Mouse (Mus musculus) intestine, embryonic 16.5 days (tissue): ENCODE results near the gene Pcnx. TPM values are rescaled to one million over a fixed set of nuclear protein-coding genes. Genes with fewer than 3 reads are reported as not detected.

Source experiments
- ATAC-seq: fragments of 200-750 bp; cut with Nextera tagmentation; 2 replicates; pipeline ENCODE4 v1.8.0; 2017; ENCODE audit warnings: moderate TSS enrichment, moderate library complexity
- H3K27ac ChIP-seq: fragments of 300-500 bp; sonication (generic); 2 replicates; pipeline ENCODE4 v1.5.1; 2014; ENCODE audit warnings: mild to moderate bottlenecking, low read length
- H3K27me3 ChIP-seq: fragments of 300-500 bp; sonication (generic); replicated peaks from 2 replicates; pipeline ENCODE4 v1.6.1; 2014; ENCODE audit warnings: low read length, control low read depth, mixed read lengths; ENCODE audit not compliant: control insufficient read depth, insufficient read depth
- H3K36me3 ChIP-seq: fragments of 300-500 bp; sonication (generic); 2 replicates; pipeline ENCODE4 v1.6.1; 2014; ENCODE audit warnings: low read length, control low read depth; ENCODE audit not compliant: control insufficient read depth, insufficient read depth
- H3K4me1 ChIP-seq: fragments of 300-500 bp; sonication (generic); 2 replicates; pipeline ENCODE4 v1.6.1; 2014; ENCODE audit warnings: low read length, control low read depth, mixed read lengths; ENCODE audit not compliant: control insufficient read depth, insufficient read depth
- H3K4me2 ChIP-seq: fragments of 300-500 bp; sonication (generic); 2 replicates; pipeline ENCODE4 v1.6.1; 2014; ENCODE audit warnings: low read depth, low read length, control low read depth
- H3K4me3 ChIP-seq: fragments of 300-500 bp; sonication (generic); 2 replicates; pipeline ENCODE4 v1.5.1; 2014; ENCODE audit warnings: mild to moderate bottlenecking, low read length
- H3K9ac ChIP-seq: fragments of 300-500 bp; sonication (generic); 2 replicates; pipeline ENCODE4 v1.6.1; 2014; ENCODE audit warnings: low read depth, low read length
- H3K9me3 ChIP-seq: fragments of 300-500 bp; sonication (generic); 2 replicates; pipeline ENCODE4 v1.6.1; 2016; ENCODE audit warnings: low read length, control low read depth; ENCODE audit not compliant: control insufficient read depth
- WGBS: fragments of 180-500 bp; shearing (Covaris S2); extraction: QIAGEN DNeasy Blood & Tissue Kit; methylation state at CpG from one replicate; pipeline ENCODE4 v1.1.7; 2014; 5-methylcytosine and 5-hydroxymethylcytosine counted together
- polyA plus RNA-seq: library from polyadenylated mRNA; unstranded; fragments of >200 nt; fragmentation: Nextera tagmentation; extraction: Ambion mirVana; gene quantifications from 2 replicates; pipeline ENCODE4 v1.2.1, GENCODE M21; 2015

Gene Pcnx
- polyA plus RNA-seq, 1 experiment from 2014 or later, result 6.3 TPM

DNA sequence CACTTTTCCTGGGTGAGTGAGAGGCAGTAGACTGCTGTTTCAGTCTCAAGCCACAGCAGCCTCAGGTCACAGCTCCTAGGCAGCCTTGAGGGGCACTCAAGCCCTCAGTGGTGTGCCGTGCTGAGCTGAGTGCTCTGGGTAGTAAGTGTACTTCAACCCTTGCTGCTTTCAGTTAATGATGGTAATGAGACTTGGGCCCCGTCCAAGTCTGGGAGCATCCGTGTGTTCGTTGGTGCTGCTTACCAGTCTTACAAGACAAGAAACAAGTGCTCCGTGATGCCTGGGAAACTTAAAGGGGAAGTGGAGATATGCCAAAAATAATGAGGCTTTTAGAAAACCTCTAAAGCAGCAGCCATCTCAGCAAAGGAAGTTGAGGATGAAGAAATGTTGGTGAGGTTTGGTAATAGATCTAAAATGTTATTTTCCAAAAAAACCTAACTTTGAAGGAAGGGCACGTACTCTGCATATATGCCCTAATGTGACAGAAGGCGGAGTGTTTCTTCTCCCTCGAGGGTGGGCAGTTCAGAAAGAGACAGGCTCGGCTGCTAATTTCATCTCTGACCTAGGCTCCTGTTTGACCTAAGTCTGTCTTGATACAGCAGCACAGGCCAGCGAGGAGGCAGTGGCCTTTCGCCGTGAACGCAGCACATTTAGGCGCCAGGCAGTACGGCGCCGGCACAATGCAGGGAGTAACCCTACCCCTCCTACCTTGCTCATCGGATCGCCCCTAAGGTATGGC lies 68.0 kb downstream of the Pcnx start:
- Histone ChIP-seq H3K27me3 (no peaks in the 10 kb centered on the region), H3K4me1 (peaks cover 22% of the 10 kb centered on the region), H3K4me2 (peak overlapping the region; percentile 19; the same call in 1 of the 2 replicates), H3K4me3 (no peak overlapping the region), H3K36me3 (no peaks in the 10 kb centered on the region), H3K9me3 (no peaks in the 10 kb centered on the region), H3K9ac (no peak overlapping the region), H3K27ac (peak overlapping the region; percentile 82)
- peak; percentile 93 for ATAC-seq
- 61% methylated on average over 19 of the region's 19 CpGs for WGBS

DNA sequence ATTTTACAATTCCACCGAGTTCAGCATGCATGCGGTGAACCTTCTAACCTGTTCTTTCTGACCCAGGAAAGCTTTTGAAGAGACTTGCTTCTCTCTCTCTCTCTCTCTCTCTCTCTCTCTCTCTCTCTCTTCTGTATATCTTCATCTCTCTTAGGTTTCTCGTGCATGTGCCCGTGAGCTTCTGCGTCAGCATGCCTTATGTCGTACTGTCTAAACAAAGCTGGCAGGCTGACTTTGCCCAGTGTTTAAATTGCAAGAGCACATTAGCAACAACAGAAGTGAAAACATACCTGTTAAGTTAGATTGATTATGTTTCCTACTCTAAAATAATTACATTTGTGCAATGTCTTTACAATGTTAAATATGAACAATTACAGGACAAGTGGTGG lies 68.6 kb downstream of the Pcnx start:
- no peak overlapping the region for H3K9ac ChIP-seq
- 43% methylated on average over 6 of the region's 6 CpGs for WGBS

DNA sequence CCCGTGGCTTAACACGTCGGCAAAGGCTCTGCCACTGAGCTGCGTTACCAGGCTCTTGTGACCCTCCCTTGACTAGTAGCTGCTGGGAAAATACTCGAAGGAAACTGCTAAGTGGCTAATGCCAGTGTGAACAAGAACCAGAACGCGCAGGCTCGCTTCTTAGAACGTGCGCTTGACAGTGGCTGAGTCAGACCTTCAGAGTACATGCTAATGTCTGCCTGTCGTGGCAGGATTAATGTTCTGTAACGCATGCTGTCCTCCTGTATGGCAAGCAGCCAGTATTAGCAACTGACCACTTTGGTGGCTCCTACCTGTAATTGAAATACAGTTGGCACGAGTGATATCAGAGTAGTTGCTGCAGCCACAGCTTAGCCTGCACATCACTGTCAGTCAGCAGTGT lies 72.2 kb downstream of the Pcnx start:
- Histone ChIP-seq H3K4me2 (no peak overlapping the region), H3K36me3 (0 out of 2 replicates have a peak, but pooled peaks cover 4% of the 10 kb centered on the region), H3K27me3 (no peaks in the 10 kb centered on the region), H3K9ac (no peak overlapping the region), H3K4me3 (no peak overlapping the region), H3K9me3 (no peaks in the 10 kb centered on the region), H3K27ac (no peak overlapping the region), H3K4me1 (peaks cover 14% of the 10 kb centered on the region)
- WGBS, result 71% methylated on average over 13 of the region's 13 CpGs
- ATAC-seq, result no peak

More for the DNA sequence above, 68.6 kb downstream of the Pcnx start:
- no peak overlapping the region for H3K4me3 ChIP-seq
- peak overlapping the region; percentile 45; the same call in 1 of the 2 replicates for H3K27ac ChIP-seq
- 0 out of 2 replicates have a peak, but pooled peaks cover 3% of the 10 kb centered on the region for H3K36me3 ChIP-seq
- ATAC-seq, result no peak
- peaks cover 21% of the 10 kb centered on the region for H3K4me1 ChIP-seq
- no peaks in the 10 kb centered on the region for H3K9me3 ChIP-seq
- H3K27me3 ChIP-seq, result no peaks in the 10 kb centered on the region
- no peak overlapping the region for H3K4me2 ChIP-seq

DNA sequence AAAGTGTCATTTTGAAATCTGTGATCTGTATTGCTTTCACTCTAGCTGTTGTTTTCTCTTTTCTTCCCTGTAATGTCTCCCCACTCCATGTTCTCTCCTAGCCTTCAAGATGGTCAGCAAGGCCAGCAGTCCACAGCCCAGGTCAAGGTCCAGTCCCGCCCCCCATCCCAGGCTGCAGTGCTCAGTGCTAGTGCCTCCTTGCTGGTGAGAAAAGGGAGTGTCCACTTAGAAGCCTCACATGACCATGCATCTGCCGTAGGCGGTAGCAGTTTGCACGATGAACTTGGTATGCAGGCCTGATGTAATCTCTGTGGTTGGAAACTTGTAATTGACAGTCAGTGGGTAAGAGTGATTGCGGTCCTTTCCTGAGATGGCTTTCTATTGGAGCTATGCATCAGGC lies 73.6 kb downstream of the Pcnx start:
- Histone ChIP-seq H3K9ac (no peak overlapping the region), H3K4me3 (no peak overlapping the region), H3K27me3 (no peaks in the 10 kb centered on the region), H3K36me3 (peaks cover 4% of the 10 kb centered on the region; the same call in 1 of the 2 replicates), H3K27ac (peak overlapping the region; percentile 63), H3K9me3 (no peaks in the 10 kb centered on the region), H3K4me1 (peaks cover under 1% of the 10 kb centered on the region; the same call in 1 of the 2 replicates), H3K4me2 (no peak overlapping the region)
- peak; percentile 95 for ATAC-seq
- 67% methylated on average over 5 of the region's 5 CpGs for WGBS

DNA sequence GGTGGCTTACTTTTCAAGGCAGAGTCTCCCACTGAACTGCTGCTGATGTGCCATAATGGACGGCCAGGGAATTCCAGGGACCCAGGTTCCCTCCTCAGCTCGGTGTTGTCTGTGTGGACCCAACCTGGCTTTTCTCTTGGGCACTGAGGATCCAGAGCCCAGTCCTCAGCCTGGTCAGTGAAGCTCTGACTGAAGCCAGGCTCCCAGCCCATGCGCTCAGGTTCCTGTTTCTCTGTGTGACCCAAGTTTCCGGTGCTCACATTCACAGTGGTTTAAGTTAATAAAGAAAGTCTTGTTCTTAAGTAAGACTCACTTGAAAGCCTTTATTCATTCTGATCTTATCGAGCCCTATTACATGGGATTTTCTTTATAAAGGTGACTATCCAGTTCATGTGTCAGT lies 74.7 kb downstream of the Pcnx start:
- no peak overlapping the region for H3K27ac ChIP-seq
- no peaks in the 10 kb centered on the region for H3K9me3 ChIP-seq
- H3K27me3 ChIP-seq, result no peaks in the 10 kb centered on the region
- no peak overlapping the region for H3K9ac ChIP-seq
- no peak overlapping the region for H3K4me3 ChIP-seq
- H3K4me1 ChIP-seq, result no peaks in the 10 kb centered on the region
- no peak overlapping the region for H3K4me2 ChIP-seq
- H3K36me3 ChIP-seq, result peaks cover 4% of the 10 kb centered on the region; the same call in 1 of the 2 replicates
- WGBS, result 91% methylated on average over 5 of the region's 5 CpGs
- ATAC-seq, result no peak

DNA sequence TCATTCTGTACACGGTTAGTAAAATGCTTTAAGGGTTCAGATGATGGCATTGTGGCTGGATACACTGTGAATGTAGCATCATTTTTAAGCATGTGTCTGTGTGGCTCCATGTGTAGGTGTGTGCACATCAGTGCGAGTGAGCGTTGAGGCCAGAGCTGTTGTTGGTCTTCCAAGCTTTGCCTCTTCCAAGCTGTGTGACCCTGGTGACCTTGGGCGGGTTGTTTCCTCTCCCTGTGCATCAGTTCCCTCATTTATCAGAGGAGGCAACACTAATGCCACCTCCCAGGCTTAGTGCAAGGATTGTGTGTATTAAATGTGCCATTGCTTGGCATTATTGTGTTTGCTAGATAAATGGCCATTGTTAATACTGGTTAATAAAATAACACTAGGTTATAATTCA lies 76.2 kb downstream of the Pcnx start:
- Histone ChIP-seq H3K9me3 (no peaks in the 10 kb centered on the region), H3K27me3 (no peaks in the 10 kb centered on the region), H3K36me3 (peaks cover 4% of the 10 kb centered on the region; the same call in 1 of the 2 replicates), H3K4me1 (no peaks in the 10 kb centered on the region), H3K27ac (no peak overlapping the region), H3K4me2 (no peak overlapping the region), H3K4me3 (no peak overlapping the region), H3K9ac (no peak overlapping the region)
- WGBS, result 63% methylated on average over 4 of the region's 4 CpGs
- no peak for ATAC-seq

DNA sequence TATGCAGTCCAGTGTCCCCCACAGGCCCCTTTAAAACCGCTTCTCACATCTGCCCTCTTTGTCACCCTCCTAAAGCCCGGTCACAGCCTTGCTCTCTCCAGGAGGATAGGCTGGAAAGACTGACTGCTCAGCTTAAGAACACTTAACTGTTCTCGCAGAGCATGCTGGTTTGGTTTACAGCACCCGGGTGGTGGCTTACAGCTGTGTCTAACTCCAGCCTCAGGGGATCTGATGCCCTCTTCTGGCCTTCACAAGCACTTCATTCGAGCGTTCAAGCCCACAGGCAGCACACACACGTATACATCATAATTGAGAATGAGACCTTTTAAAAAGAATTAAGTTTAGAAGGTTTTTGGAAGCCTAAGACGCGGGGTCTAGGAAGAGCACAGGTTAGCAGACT lies 81.4 kb downstream of the Pcnx start:
- Histone ChIP-seq H3K27me3 (no peaks in the 10 kb centered on the region), H3K4me2 (no peak overlapping the region), H3K4me3 (no peak overlapping the region), H3K9me3 (no peaks in the 10 kb centered on the region), H3K9ac (no peak overlapping the region), H3K4me1 (peaks cover 13% of the 10 kb centered on the region), H3K36me3 (no peaks in the 10 kb centered on the region; the same call in 1 of the 2 replicates), H3K27ac (no peak overlapping the region)
- no peak for ATAC-seq
- WGBS, result 87% methylated on average over 9 of the region's 9 CpGs

DNA sequence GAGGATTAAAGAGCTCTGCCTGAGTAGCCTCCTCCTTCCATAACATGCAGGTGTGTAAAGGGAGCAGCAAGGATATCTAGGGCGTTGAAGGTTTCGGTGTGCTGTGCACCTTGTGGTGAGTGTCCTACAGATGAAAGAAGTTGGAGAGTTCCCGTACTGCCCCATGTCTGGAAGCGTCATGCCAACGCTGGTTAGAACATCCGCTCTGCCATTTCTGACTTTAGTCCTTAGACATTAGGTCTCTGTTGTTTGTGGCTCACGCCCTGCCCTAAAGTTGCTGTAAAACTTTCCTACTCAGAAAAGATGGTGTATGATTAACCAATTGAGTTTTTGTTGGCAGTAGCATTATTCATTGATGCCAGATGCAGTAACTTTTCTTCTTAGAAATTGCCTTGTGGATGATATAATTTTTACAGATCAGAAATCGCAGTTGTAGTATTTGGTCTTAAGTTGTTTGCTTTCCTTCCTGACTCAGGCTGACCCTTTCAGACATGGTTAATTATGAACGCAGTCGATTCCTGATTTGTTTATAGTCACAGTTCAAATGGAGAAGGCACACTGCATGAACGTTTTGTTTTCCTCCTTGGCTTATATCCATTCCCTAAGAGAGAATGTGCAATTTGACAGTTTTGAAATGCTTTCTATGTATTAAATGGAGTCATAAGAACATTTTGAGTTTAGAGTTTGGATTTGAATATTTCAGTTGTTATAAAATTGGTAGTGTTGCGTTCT lies 83.7 kb downstream of the Pcnx start:
- H3K9ac ChIP-seq, result no peak overlapping the region
- peaks cover 13% of the 10 kb centered on the region for H3K4me1 ChIP-seq
- no peak overlapping the region for H3K4me3 ChIP-seq
- ATAC-seq, result no peak
- 49% methylated on average over 12 of the region's 12 CpGs for WGBS
- H3K9me3 ChIP-seq, result no peaks in the 10 kb centered on the region
- no peaks in the 10 kb centered on the region for H3K27me3 ChIP-seq
- peak overlapping the region; percentile 2 for H3K27ac ChIP-seq
- no peaks in the 10 kb centered on the region for H3K36me3 ChIP-seq
- H3K4me2 ChIP-seq, result no peak overlapping the region

DNA sequence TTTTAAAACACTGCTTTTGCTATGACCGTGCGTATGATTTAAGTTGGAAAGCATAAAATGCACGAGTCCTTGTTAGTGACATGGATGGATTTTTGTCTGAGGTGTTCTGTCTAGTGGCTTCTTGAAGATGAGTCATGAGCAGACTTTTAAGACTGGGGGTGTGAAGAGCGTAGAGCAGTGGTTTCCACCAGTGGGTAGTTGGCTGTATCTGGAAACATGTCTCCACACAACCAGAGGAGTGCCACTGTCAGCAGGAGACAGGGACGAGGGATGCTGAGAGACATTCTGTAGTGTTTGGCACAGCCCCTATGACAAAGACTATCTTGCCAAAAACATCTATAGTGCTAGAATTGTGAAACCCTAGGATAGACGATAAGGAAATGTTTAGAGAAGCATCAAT lies 89.2 kb downstream of the Pcnx start:
- ATAC-seq, result no peak
- peaks cover 2% of the 10 kb centered on the region for H3K4me1 ChIP-seq
- no peak overlapping the region for H3K27ac ChIP-seq
- 84% methylated on average over 6 of the region's 6 CpGs for WGBS
- peaks cover 5% of the 10 kb centered on the region; the same call in 1 of the 2 replicates for H3K36me3 ChIP-seq
- no peaks in the 10 kb centered on the region for H3K9me3 ChIP-seq
- no peak overlapping the region for H3K4me3 ChIP-seq
- H3K27me3 ChIP-seq, result no peaks in the 10 kb centered on the region
- no peak overlapping the region for H3K4me2 ChIP-seq
- H3K9ac ChIP-seq, result no peak overlapping the region
